Mouse (Mus musculus) kidney, embryonic 14.5 days (tissue): ENCODE measurements at regions not wholly inside any gene's neighbourhood (a gene's known extent, or its start where the extent isn't known, plus 50 kb on each side); places are given as distances from the start of the nearest gene placed in this dataset.

Experiments
- ATAC-seq: fragments of 200-750 bp; cut with Nextera tagmentation; 2 replicates; pipeline ENCODE4 v1.8.0; 2017; ENCODE audit warnings: moderate number of reproducible peaks, mild to moderate bottlenecking, moderate TSS enrichment, moderate library complexity; ENCODE audit not compliant: low FRiP score, low TSS enrichment
- H3K27ac ChIP-seq: fragments of 300-500 bp; sonication (generic); 2 replicates; pipeline ENCODE4 v1.5.1; 2014; ENCODE audit warnings: low read depth, mild to moderate bottlenecking, low read length, moderate library complexity, mixed read lengths
- H3K27me3 ChIP-seq: fragments of 300-500 bp; sonication (generic); 2 replicates; pipeline ENCODE4 v1.6.1; 2014; ENCODE audit warnings: mild to moderate bottlenecking, low read length; ENCODE audit not compliant: control insufficient read depth, insufficient read depth
- H3K36me3 ChIP-seq: fragments of 300-500 bp; sonication (generic); 2 replicates; pipeline ENCODE4 v1.6.1; 2014; ENCODE audit warnings: low read length, mixed read lengths; ENCODE audit not compliant: control insufficient read depth, insufficient read depth
- H3K4me1 ChIP-seq: fragments of 300-500 bp; sonication (generic); 2 replicates; pipeline ENCODE4 v1.6.1; 2014; ENCODE audit warnings: low read length, mixed read lengths; ENCODE audit not compliant: control insufficient read depth, insufficient read depth
- H3K4me2 ChIP-seq: fragments of 300-500 bp; sonication (generic); replicated peaks from 2 replicates; pipeline ENCODE4 v1.6.1; 2014; ENCODE audit warnings: low read depth, mild to moderate bottlenecking, low read length
- H3K4me3 ChIP-seq: fragments of 300-500 bp; sonication (generic); 2 replicates; pipeline ENCODE4 v1.5.1; 2014; ENCODE audit warnings: mild to moderate bottlenecking, low read length
- H3K9ac ChIP-seq: fragments of 300-500 bp; sonication (generic); 2 replicates; pipeline ENCODE4 v1.6.1; 2014; ENCODE audit warnings: low read depth, mild to moderate bottlenecking, low read length, moderate library complexity
- H3K9me3 ChIP-seq: fragments of 300-500 bp; sonication (generic); 2 replicates; pipeline ENCODE4 v1.6.1; 2016; ENCODE audit warnings: low read length; ENCODE audit not compliant: control insufficient read depth
- WGBS: fragments of 180-500 bp; shearing (Covaris S2); extraction: QIAGEN DNeasy Blood & Tissue Kit; methylation state at CpG from one replicate; pipeline ENCODE4 v1.1.7; 2014; 5-methylcytosine and 5-hydroxymethylcytosine counted together

DNA sequence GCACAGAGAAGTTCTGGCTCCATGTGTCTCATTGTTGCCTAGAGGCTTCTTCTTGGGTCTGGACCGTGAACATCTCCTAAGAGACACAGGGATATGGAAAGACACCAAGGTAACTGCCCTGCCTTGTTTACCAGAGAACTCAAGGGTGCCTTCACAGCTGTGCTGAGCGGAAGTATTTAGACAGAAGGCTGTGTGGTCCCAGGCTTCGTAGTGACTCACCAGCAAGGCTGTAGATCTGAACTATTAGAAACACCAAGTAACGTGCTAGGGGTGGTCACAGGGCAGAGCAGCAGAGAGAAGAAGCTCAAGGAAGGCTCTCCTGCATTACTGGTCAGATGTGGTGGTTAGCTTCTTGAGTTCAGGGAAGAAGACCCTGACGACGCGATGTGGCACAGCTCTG lies 51.6 kb upstream of the Lpp start:
- ATAC-seq, result no peak
- Histone ChIP-seq H3K4me3 (no peak overlapping the region), H3K27ac (no peak overlapping the region), H3K9ac (no peak overlapping the region), H3K9me3 (no peaks in the 10 kb centered on the region), H3K27me3 (peaks cover 7% of the 10 kb centered on the region), H3K36me3 (no peaks in the 10 kb centered on the region), H3K4me1 (peaks cover 6% of the 10 kb centered on the region; the same call in 1 of the 2 replicates), H3K4me2 (no peak overlapping the region)
- WGBS, result 88% methylated on average over 7 of the region's 7 CpGs

GRCm38 (mm10) chr16:24340646-24341045 lies 52.7 kb upstream of the Lpp start:
- Histone ChIP-seq H3K9me3 (no peaks in the 10 kb centered on the region), H3K27ac (no peak overlapping the region), H3K4me1 (peaks cover 6% of the 10 kb centered on the region; the same call in 1 of the 2 replicates), H3K9ac (no peak overlapping the region), H3K4me2 (no peak overlapping the region), H3K27me3 (peaks cover 7% of the 10 kb centered on the region), H3K36me3 (no peaks in the 10 kb centered on the region), H3K4me3 (no peak overlapping the region)
- WGBS, result 67% methylated on average over 7 of the region's 7 CpGs
- ATAC-seq, result no peak

DNA sequence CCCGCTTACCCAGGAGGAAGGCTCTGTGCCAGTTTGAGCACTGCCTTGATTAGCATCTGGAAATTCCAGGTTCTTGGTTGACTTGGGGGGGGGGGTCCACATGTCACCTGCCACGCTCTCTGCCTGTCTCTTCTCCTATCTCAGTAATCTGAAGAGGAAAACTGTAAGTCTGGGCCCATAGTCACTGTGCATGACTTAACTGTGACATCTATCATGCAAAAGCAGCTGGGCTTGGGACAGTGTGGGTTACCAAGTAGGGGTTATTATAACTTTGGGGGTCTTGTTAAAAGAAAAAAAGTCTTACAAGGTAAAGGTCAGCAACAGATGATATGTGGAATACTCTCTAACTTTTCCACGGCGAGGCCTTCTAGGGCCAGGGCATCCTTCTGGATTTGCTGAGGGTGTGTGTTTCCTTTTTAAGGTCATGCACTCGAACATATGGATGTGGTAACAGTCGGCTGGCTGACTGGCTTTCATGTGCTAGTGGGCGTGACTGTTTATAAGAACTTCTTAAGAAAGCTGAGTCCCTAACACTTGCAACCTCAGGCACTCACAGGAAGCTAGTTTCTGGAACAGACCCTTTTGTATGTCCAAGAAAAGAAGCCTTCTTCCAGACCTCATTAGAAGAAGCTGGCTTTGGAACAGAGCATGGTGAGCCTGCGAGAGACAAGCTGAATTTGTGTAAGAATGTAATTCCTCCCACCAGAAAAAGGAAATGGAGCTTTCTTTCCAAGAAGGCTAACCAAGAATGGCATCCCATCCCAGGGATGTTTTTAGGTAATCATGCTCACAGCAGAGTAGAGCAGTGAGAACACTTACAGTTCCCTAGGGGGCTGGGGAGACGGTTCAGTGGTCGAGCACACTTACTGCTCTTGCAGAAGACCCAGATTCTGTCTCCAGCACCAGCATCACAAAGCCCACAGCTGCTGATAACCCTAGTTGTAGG lies 53.7 kb upstream of the Lpp start:
- Histone ChIP-seq H3K36me3 (no peaks in the 10 kb centered on the region), H3K9ac (no peak overlapping the region), H3K4me2 (no peak overlapping the region), H3K4me3 (no peak overlapping the region), H3K27ac (no peak overlapping the region), H3K4me1 (peaks cover 6% of the 10 kb centered on the region; the same call in 1 of the 2 replicates), H3K9me3 (no peaks in the 10 kb centered on the region), H3K27me3 (peaks cover 7% of the 10 kb centered on the region)
- 34% methylated on average over 10 of the region's 10 CpGs for WGBS
- ATAC-seq, result no peak; the same call in 1 of the 2 replicates

GRCm38 (mm10) chr16:24338404-24338803 lies 54.9 kb upstream of the Lpp start:
- Histone ChIP-seq H3K4me2 (no peak overlapping the region), H3K36me3 (no peaks in the 10 kb centered on the region), H3K4me3 (no peak overlapping the region), H3K4me1 (peaks cover 6% of the 10 kb centered on the region; the same call in 1 of the 2 replicates), H3K9me3 (no peaks in the 10 kb centered on the region), H3K9ac (no peak overlapping the region), H3K27me3 (peaks cover 6% of the 10 kb centered on the region), H3K27ac (no peak overlapping the region)
- ATAC-seq, result no peak
- 91% methylated on average over 7 of the region's 7 CpGs for WGBS

DNA sequence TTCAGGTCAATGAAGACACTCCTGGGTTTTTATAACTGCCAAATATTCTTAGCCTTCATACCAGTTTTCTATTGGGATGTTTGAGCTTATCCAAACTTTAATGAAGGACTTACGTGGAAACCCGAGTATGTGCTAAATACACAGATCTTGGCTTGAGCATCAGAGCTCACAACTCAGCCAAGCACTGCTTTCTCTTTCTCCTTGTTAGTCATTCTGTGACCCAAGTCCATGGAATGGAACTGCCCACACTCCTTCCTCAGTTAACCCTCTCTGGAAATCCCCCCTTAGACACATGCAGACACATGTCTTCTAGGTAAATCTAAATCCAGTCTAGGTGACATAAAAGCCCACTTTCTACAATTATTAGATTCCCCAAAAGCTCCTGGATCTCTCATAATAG lies 58.9 kb upstream of the Lpp start:
- no peak for ATAC-seq
- H3K4me3 ChIP-seq, result no peak overlapping the region
- 86% methylated on average over 2 of the region's 2 CpGs for whole genome bisulfite sequencing

DNA sequence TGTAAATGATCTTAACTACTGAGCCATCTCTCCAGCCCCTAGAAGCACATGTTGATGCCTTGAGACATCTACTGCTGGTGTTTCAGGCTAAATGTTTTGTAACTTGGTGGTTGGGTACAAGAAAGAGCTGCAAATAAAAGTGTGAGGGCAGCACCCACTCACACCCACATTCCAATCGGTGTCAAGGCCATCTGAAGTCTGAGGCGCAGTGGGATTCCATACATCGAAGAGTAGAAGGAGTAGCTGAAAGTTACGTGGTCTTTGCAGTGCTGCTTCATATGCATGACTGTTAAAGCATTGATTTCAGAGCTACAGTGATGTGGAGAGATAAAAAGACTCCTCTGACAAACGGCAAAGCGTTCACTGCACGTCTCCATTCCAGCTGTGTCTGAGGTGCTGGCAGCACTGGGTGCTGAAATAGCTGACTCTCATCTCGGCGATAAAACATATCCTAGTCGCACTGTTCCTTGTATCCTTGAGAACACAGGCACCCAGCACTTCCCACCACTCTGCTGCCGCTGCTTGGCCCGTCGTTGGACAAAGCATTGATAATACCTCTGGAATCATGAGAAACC lies 61.8 kb upstream of the Lpp start:
- no peaks in the 10 kb centered on the region for H3K4me1 ChIP-seq
- H3K27ac ChIP-seq, result no peak overlapping the region
- ATAC-seq, result no peak
- WGBS, result 90% methylated on average over 13 of the region's 13 CpGs
- H3K4me2 ChIP-seq, result no peak overlapping the region
- no peaks in the 10 kb centered on the region for H3K27me3 ChIP-seq
- no peaks in the 10 kb centered on the region for H3K36me3 ChIP-seq
- H3K9ac ChIP-seq, result no peak overlapping the region
- H3K4me3 ChIP-seq, result no peak overlapping the region
- H3K9me3 ChIP-seq, result no peaks in the 10 kb centered on the region

More for the DNA sequence above, 58.9 kb upstream of the Lpp start:
- Histone ChIP-seq H3K9ac (no peak overlapping the region), H3K27ac (no peak overlapping the region), H3K4me2 (no peak overlapping the region), H3K27me3 (no peaks in the 10 kb centered on the region), H3K4me1 (no peaks in the 10 kb centered on the region), H3K9me3 (no peaks in the 10 kb centered on the region), H3K36me3 (no peaks in the 10 kb centered on the region)

DNA sequence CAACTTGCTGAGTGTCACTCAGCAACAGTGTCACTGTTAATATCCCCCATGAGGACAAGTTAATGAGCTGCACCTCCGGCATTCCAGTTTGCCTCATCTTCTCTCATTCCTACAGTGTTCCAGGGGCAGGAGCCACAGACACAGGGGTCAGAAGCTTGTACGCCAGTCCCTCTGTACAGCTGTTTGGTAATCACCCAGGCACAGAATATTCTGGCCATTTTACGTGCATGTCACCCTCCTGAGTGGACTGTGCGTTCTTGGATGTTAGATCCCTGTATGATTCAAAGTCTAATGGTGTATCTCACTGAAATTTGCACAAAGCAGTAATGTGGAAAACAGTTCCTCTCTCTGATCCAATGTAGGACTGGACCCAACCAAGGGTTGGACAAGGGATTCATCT lies 66.7 kb upstream of the Lpp start:
- Histone ChIP-seq H3K4me2 (no peak overlapping the region), H3K27me3 (no peaks in the 10 kb centered on the region), H3K36me3 (no peaks in the 10 kb centered on the region), H3K27ac (no peak overlapping the region), H3K4me1 (no peaks in the 10 kb centered on the region), H3K4me3 (no peak overlapping the region), H3K9me3 (no peaks in the 10 kb centered on the region), H3K9ac (no peak overlapping the region)
- WGBS, result 68% methylated on average over 4 of the region's 4 CpGs
- ATAC-seq, result no peak

GRCm38 (mm10) chr16:24326046-24326445 lies 67.3 kb upstream of the Lpp start:
- ATAC-seq, result no peak
- Histone ChIP-seq H3K4me3 (no peak overlapping the region), H3K4me2 (no peak overlapping the region), H3K36me3 (no peaks in the 10 kb centered on the region), H3K27me3 (no peaks in the 10 kb centered on the region), H3K9me3 (no peaks in the 10 kb centered on the region), H3K4me1 (no peaks in the 10 kb centered on the region), H3K9ac (no peak overlapping the region), H3K27ac (no peak overlapping the region)
- WGBS, result 92% methylated on average over 5 of the region's 5 CpGs

GRCm38 (mm10) chr16:24324917-24325316 lies 68.4 kb upstream of the Lpp start:
- no peak for ATAC-seq

More at GRCm38 (mm10) chr16:24324917-24325316, 68.4 kb upstream of the Lpp start:
- no peak overlapping the region for H3K9ac ChIP-seq
- H3K9me3 ChIP-seq, result no peaks in the 10 kb centered on the region
- no peaks in the 10 kb centered on the region for H3K27me3 ChIP-seq
- H3K4me3 ChIP-seq, result no peak overlapping the region
- H3K27ac ChIP-seq, result no peak overlapping the region
- no peaks in the 10 kb centered on the region for H3K36me3 ChIP-seq
- no peaks in the 10 kb centered on the region for H3K4me1 ChIP-seq
- H3K4me2 ChIP-seq, result no peak overlapping the region
- 88% methylated on average over 2 of the region's 2 CpGs for WGBS
